Mouse (Mus musculus): ENCODE results near the gene Ttc37. TPM values are rescaled to one million over a fixed set of nuclear protein-coding genes. Genes with fewer than 3 reads are reported as not detected.
A peak's percentile ranks its signal among the peaks of the same experiment; 100 is the strongest.

The Ttc37 gene
- total RNA-seq, 2 experiments from 2014 or later = 14.1 to 16.3 TPM

DNA sequence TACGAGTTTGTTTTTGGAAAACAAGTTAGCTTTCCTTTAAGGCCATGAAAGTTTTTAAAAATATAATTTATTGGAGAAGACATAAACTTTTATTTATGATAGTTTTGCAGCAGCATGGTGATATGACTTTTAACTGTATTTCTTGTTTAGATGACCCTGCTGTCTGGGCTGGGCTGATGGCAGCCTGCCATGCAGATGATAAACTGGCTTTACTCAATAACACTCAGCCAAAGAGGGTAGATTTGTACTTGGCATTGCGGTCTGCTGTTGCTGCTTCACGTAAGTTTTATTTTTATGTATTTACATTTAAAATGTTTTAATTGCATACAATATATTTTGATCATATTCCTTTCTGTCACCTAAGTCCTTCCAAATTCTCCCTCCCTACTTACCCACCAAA lies 58.6 kb downstream of the Ttc37 start:
- ATAC-seq (ENCODE audit: poor library complexity, severe bottlenecking) = no peak

- ATAC-seq (ENCODE audit: poor library complexity, severe bottlenecking) = no peak
These were observed 59.0 kb downstream of the Ttc37 start for GRCm38 (mm10) chr13:76157508-76157907.

DNA sequence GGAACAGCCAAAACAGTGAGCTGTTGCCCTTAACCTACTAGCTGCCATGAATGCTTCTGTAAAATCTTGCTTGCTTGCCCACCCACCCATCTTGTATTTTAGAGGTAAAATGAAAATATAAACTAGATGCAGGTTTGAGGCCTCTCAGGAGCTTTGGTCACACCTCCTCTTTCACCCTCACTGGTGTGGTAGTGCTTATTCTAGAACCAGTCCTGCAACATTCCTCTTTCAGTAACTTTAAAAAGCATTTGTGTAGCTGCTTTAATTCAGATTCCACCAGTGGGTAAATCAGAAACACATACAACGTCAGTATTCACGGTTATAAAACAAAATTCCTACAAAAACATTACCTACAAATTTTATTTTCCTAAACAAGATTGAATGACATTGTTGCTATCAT lies 62.1 kb downstream of the Ttc37 start:
- no peak for ATAC-seq (ENCODE audit: poor library complexity, severe bottlenecking)

GRCm38 (mm10) chr13:76174297-76174696 lies 75.8 kb downstream of the Ttc37 start:
- no peak for ATAC-seq (ENCODE audit: poor library complexity, severe bottlenecking)

GRCm38 (mm10) chr13:76178700-76179099 lies 80.2 kb downstream of the Ttc37 start:
- no peak for ATAC-seq (ENCODE audit: poor library complexity, severe bottlenecking)

GRCm38 (mm10) chr13:76187651-76188050 lies 89.1 kb downstream of the Ttc37 start:
- ATAC-seq (ENCODE audit: poor library complexity, severe bottlenecking) = no peak

DNA sequence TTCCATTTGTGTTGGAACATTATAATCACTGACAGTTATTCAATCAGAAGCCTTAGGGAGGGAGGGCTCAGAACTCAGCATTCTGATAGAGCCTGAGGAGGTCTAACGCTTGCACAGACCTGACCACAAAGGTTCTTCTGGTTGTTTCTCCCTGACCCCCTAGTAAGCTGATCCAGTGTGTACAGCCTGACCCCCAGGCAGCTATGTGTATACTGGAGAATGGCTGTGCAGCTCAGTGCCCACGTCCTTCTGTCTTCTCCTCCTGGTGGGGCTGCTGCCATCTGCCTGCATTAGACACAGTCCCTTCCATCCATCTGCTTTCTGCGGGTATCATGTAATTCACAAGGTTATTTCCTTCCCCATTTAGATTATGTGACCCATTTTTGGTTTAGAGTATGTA lies 90.7 kb downstream of the Ttc37 start:
- ATAC-seq (ENCODE audit: poor library complexity, severe bottlenecking) = no peak

DNA sequence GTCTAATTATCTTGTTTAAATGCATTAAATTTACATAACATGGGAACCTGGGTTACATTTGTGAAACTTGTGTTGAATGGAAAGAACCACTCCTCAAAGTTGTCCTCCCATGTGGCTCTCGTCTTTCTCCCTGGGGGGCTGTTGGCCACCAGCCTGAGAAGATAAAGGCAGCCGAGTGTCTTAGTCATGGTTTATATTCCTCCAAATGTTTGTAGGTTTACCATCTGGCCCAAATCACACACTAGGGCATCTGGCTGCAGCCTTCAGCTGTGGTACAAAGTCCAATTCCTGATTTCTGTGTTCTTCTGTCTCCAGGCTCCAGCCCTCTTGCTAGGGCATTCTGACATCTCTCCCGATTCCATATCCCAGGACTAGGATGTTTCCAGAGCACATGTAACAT lies 91.7 kb downstream of the Ttc37 start:
- ATAC-seq (ENCODE audit: poor library complexity, severe bottlenecking) = no peak

DNA sequence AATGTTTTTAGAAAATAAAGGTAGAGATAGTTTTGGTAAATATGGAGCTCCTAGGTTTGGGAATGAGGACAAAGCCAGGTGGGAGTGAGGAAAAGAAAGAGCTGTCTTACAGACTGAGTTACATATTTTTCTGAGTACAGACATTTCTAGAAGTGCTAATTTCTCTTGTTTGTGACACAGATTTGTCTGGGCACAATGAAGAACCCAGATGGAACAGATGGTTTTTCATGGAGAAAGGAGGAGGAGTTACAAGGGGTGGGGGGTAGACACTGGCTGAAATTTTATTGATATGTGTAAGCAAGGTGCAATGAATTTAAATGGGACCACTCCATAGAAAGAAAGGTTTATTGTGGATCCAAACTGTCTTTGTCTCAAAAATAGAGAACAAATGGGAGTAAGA lies 96.4 kb downstream of the Ttc37 start:
- no peak for ATAC-seq (ENCODE audit: poor library complexity, severe bottlenecking)

DNA sequence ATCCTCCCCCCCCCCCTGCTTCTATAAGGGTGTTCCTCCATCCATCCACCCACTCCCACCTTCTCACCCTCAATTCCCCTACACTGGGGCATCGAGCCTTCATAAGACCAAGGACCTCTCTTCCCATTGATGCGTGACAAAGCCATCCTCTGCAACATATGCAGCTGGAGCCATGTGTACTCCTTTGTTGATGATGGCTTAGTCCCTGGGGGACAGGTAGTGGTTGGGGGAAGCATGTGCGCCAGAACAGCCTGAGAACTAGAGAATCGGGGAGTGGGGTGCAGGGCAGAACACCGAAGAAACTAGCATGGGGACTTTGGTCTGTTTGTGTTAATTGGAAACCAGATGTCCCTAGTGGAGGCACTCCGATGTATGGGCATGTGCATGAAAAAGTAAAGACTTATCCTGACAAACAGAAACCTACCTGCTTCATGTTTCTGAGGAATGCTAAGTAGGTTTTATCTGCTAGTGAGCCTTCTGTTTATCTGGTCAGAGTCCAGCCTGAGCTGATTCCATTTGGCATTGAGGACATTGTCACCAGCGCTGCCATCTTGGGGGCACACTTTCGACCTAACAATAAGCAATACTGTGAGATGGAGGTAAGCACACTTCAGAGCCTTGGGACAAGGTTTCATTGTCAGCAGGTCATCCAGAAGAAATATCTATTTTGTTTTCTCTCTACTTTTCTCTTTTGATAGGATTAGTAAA lies 97.1 kb downstream of the Ttc37 start:
- no peak for ATAC-seq (ENCODE audit: poor library complexity, severe bottlenecking)

DNA sequence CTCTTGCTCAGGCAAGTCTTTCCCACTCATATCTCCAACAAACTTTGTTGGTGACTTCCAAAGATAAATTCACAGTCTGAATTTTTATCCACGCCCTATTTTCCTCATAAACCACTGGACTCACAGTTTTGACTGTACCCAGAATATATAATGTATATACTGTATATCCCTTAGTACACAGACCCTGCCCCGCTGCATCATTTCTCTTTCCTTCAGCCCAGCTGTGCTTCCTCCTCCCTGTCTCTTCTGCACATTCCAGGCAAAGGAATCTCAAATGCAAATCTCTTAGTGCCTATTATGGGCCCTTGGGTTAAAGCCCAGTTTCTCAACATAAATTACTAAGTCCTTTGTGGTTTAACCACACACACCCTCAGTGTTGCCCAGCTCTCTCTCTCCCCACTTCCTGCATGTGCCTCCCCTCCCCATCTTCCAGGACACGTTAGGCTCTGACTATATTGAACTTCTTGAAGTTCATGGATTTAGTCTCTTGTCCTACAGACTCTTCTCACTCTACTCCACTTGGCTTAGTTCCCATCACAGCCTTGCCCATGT lies 98.8 kb downstream of the Ttc37 start:
- peak; percentile 66 for ATAC-seq (ENCODE audit: poor library complexity, severe bottlenecking)

- no peak for ATAC-seq (ENCODE audit: poor library complexity, severe bottlenecking)
These were observed 101.4 kb downstream of the Ttc37 start for GRCm38 (mm10) chr13:76199943-76200342.

GRCm38 (mm10) chr13:76214928-76215327 lies 116.4 kb downstream of the Ttc37 start:
- ATAC-seq (ENCODE audit: poor library complexity, severe bottlenecking) = no peak

- ATAC-seq (ENCODE audit: poor library complexity, severe bottlenecking) = no peak
These were observed 116.9 kb downstream of the Ttc37 start for GRCm38 (mm10) chr13:76215397-76215796.

Other genes with a start within 250 kb of the Ttc37 start
- gene Rhobtb3, start 154.8 kb upstream of the Ttc37 start, total RNA-seq (2015) = 0.36 and 0.96 TPM in 2 replicates
- gene Rhobtb3, start 154.8 kb upstream of the Ttc37 start, total RNA-seq (2017) = 0.55 and 0.77 TPM in 2 replicates
- not detected in 2 replicates for gene Spata9, start 131.6 kb upstream of the Ttc37 start, total RNA-seq (2015)
- gene Spata9, start 131.6 kb upstream of the Ttc37 start, total RNA-seq (2017) = 0.73 TPM in 1 of 2 replicates, not detected in the other
- gene Rfesd, start 80.0 kb upstream of the Ttc37 start, total RNA-seq (2015) = 20.5 and 21.5 TPM in 2 replicates
- gene Rfesd, start 80.0 kb upstream of the Ttc37 start, total RNA-seq (2017) = 15.3 and 16.1 TPM in 2 replicates
- gene Gpr150, start 41.7 kb upstream of the Ttc37 start, total RNA-seq (2015) = 0.23 and 0.42 TPM in 2 replicates
- gene Gpr150, start 41.7 kb upstream of the Ttc37 start, total RNA-seq (2017) = 0.33 TPM in 1 of 2 replicates, not detected in the other
- gene Arsk, start 74 bp upstream of the Ttc37 start, total RNA-seq (2015) = 11.8 and 14.2 TPM in 2 replicates
- 13.5 and 15.2 TPM in 2 replicates for gene Arsk, start 74 bp upstream of the Ttc37 start, total RNA-seq (2017)
- not detected in 2 replicates for gene Fam81b, start 206.3 kb downstream of the Ttc37 start, total RNA-seq (2015)
- not detected in 2 replicates for gene Fam81b, start 206.3 kb downstream of the Ttc37 start, total RNA-seq (2017)

Measured in megakaryocyte, adult 5-6 weeks (primary cell).